Mouse (Mus musculus): ENCODE data around the gene Sumo1. TPM values are rescaled to one million over a fixed set of nuclear protein-coding genes. Genes with fewer than 3 reads are reported as not detected.
A peak's percentile ranks its signal among the peaks of the same experiment; 100 is the strongest.

The Sumo1 gene
- polyA plus RNA-seq, 1 experiment from 2014 or later, result 414 TPM

DNA sequence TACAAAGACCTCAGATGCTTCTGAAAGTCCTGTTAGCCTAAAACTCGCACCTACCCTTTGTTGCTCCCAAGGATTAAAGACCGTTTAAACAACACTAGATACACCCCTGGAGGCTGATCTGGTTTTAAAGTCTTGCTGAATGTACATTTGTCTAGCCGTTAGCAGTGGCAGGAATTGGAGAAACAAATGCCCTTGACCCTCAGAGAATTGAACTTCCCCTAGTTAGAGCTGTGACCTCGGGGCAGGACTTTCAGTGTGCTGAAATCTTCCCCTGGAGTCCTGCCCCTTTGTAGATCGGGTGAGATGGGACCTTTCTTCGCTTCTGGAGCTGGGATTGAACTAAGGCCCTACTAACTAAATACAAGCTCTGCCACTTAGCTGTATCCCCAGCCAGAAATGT is 41.4 kb downstream of the Sumo1 start:
- 45% methylated on average over 6 of the region's 6 CpGs for WGBS
- no peak overlapping the region for H3K27ac ChIP-seq
- DNase-seq (ENCODE audit: low spot score) (no peak), ATAC-seq (replicated peaks; ENCODE audit: low FRiP score, low read depth) (no peak)
- H3K9ac ChIP-seq (ENCODE audit: low read depth, low read length), result no peak overlapping the region
- H3K36me3 ChIP-seq (ENCODE audit: insufficient read depth, low read length), result no peaks in the 10 kb centered on the region
- no peaks in the 10 kb centered on the region for H3K27me3 ChIP-seq (ENCODE audit: insufficient read depth, low read length)
- no peak overlapping the region for H3K4me3 ChIP-seq (replicated peaks; ENCODE audit: low read depth, low read length)
- no peak overlapping the region for H3K4me2 ChIP-seq (ENCODE audit: low read length)
- H3K9me3 ChIP-seq (replicated peaks; ENCODE audit: low read length), result no peaks in the 10 kb centered on the region
- TF ChIP-seq CTCF (IDR thresholded peaks at IDR 0.05; ENCODE audit: low read depth), result no peak
- H3K4me1 ChIP-seq (replicated peaks; ENCODE audit: insufficient read depth, low read length), result no peaks in the 10 kb centered on the region; the same call in 1 of the 2 replicates

DNA sequence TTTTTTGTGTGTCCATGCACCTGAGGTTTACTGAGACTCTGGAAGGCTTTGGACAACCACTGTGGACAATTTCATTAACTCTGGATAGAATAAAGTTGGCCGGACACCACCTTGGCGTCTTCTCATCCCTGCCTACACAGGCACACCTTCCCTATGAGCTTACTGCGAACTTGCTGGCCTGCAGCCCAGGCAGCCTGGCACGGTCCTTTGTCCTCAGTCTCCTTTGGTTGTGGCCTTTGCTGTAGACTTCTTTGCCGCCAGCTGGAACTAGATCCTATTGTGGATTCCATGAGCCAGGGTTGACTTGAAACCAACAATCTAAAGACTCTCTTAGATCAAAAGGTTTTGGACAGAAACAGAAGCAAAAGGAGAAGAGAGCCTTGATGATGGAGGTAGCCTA is 45.2 kb downstream of the Sumo1 start:
- no peaks in the 10 kb centered on the region for H3K27me3 ChIP-seq (ENCODE audit: insufficient read depth, low read length)
- no peak overlapping the region for H3K27ac ChIP-seq
- ATAC-seq (replicated peaks; ENCODE audit: low FRiP score, low read depth) (no peak), DNase-seq (ENCODE audit: low spot score) (no peak)
- H3K4me2 ChIP-seq (ENCODE audit: low read length), result no peak overlapping the region
- no peak overlapping the region for H3K4me3 ChIP-seq (replicated peaks; ENCODE audit: low read depth, low read length)
- 86% methylated on average over 5 of the region's 5 CpGs for WGBS
- no peaks in the 10 kb centered on the region for H3K9me3 ChIP-seq (replicated peaks; ENCODE audit: low read length)
- H3K4me1 ChIP-seq (replicated peaks; ENCODE audit: insufficient read depth, low read length), result no peaks in the 10 kb centered on the region
- H3K9ac ChIP-seq (ENCODE audit: low read depth, low read length), result no peak overlapping the region
- no peak for TF ChIP-seq CTCF (IDR thresholded peaks at IDR 0.05; ENCODE audit: low read depth)
- H3K36me3 ChIP-seq (ENCODE audit: insufficient read depth, low read length), result no peaks in the 10 kb centered on the region

DNA sequence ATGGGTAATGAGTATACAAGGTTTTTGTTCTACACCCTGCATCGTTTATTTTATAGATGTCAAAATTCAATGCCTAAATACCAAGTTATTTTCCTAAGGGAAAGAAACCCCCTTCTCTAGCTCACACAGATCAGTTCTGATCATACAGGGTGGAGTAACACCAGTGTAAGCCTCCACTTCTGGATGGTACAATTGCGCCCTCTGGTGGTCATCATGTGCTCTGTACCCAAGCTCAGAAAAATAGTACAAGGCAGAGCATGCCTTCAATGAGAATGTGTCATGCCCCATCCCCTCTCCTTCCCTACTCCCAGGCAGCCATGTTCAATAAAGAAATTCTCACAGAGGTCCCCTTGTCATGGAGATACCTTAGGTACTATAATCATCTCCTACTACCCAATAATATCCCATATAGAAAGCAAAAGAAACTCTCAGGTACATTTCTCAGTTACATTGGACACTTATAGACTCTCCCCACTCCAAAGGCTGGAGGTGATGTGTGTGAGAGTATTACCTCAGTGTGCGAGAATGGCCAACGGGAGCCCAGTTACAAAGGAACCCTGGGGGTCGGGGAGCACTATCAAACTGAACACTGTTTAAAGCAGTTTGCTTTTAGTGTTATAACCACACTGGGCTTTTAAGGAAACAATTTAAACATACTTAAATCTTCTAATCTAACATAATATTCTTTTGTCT is 47.2 kb downstream of the Sumo1 start:
- Histone ChIP-seq H3K9me3 (replicated peaks; ENCODE audit: low read length) (no peaks in the 10 kb centered on the region), H3K4me1 (replicated peaks; ENCODE audit: insufficient read depth, low read length) (no peaks in the 10 kb centered on the region), H3K27ac (no peak overlapping the region), H3K9ac (ENCODE audit: low read depth, low read length) (no peak overlapping the region), H3K27me3 (ENCODE audit: insufficient read depth, low read length) (no peaks in the 10 kb centered on the region), H3K4me2 (ENCODE audit: low read length) (no peak overlapping the region), H3K36me3 (ENCODE audit: insufficient read depth, low read length) (no peaks in the 10 kb centered on the region), H3K4me3 (replicated peaks; ENCODE audit: low read depth, low read length) (no peak overlapping the region)
- peak; percentile 99 for TF ChIP-seq CTCF (IDR thresholded peaks at IDR 0.05; ENCODE audit: low read depth)
- 30% methylated on average over 5 of the region's 5 CpGs for whole genome bisulfite sequencing
- peak; percentile 93 for DNase-seq (ENCODE audit: low spot score)
- peak; percentile 61; the same call in 1 of the 2 replicates for ATAC-seq (replicated peaks; ENCODE audit: low FRiP score, low read depth)

DNA sequence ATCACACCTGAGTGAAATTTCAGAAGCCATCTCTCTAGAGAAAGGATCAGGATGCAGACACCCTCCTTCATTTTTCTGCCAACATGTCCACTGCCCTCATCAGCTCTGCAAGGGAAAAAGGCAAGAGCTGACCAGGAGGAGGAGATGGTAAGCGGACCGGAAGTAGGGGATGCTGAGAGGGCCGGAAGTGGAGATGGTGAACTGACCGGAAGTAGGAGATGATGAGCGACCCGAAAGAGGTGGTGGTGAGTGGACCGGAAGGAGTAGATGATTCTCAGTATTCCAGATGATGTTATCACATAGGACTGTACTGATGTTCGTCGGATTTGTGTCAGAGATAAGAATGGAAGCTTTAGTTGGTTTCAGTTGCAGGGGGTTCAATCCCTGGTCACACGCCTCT is 51.4 kb downstream of the Sumo1 start:
- no peak overlapping the region for H3K4me2 ChIP-seq (ENCODE audit: low read length)
- no peak overlapping the region for H3K4me3 ChIP-seq (replicated peaks; ENCODE audit: low read depth, low read length)
- DNase-seq (ENCODE audit: low spot score) (no peak), ATAC-seq (replicated peaks; ENCODE audit: low FRiP score, low read depth) (no peak)
- 89% methylated on average over 10 of the region's 10 CpGs for WGBS
- H3K27me3 ChIP-seq (ENCODE audit: insufficient read depth, low read length), result no peaks in the 10 kb centered on the region
- TF ChIP-seq CTCF (IDR thresholded peaks at IDR 0.05; ENCODE audit: low read depth), result no peak
- no peaks in the 10 kb centered on the region for H3K4me1 ChIP-seq (replicated peaks; ENCODE audit: insufficient read depth, low read length)
- no peaks in the 10 kb centered on the region for H3K36me3 ChIP-seq (ENCODE audit: insufficient read depth, low read length)
- H3K27ac ChIP-seq, result no peak overlapping the region
- no peaks in the 10 kb centered on the region for H3K9me3 ChIP-seq (replicated peaks; ENCODE audit: low read length)
- no peak overlapping the region for H3K9ac ChIP-seq (ENCODE audit: low read depth, low read length)

DNA sequence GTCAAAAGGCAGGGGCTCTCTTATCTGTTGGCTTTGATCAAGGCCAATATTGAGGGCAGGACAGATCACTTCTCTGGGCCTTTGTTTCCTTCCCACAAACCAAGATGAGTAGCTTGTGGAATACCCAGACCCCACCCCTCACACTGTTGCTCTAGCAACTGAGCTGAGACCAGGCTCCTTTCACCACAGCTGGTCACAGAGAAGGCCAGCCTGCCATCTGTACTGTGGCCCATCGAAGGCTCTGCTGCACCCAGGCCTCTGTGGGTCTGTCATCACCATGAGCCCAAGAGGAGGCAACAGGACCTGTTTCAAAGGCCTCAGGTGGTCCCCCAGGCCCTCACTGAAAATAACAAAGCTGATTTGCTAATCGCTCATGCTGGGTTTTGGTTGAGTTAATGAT is 55.6 kb downstream of the Sumo1 start:
- ATAC-seq (replicated peaks; ENCODE audit: low FRiP score, low read depth) (no peak), DNase-seq (ENCODE audit: low spot score) (no peak)
- Histone ChIP-seq H3K27me3 (ENCODE audit: insufficient read depth, low read length) (no peaks in the 10 kb centered on the region), H3K4me2 (ENCODE audit: low read length) (no peak overlapping the region), H3K9ac (ENCODE audit: low read depth, low read length) (no peak overlapping the region), H3K27ac (no peak overlapping the region), H3K4me3 (replicated peaks; ENCODE audit: low read depth, low read length) (no peak overlapping the region), H3K4me1 (replicated peaks; ENCODE audit: insufficient read depth, low read length) (no peaks in the 10 kb centered on the region), H3K36me3 (ENCODE audit: insufficient read depth, low read length) (no peaks in the 10 kb centered on the region), H3K9me3 (replicated peaks; ENCODE audit: low read length) (no peaks in the 10 kb centered on the region)
- WGBS, result 90% methylated on average over 2 of the region's 2 CpGs
- no peak for TF ChIP-seq CTCF (IDR thresholded peaks at IDR 0.05; ENCODE audit: low read depth)

DNA sequence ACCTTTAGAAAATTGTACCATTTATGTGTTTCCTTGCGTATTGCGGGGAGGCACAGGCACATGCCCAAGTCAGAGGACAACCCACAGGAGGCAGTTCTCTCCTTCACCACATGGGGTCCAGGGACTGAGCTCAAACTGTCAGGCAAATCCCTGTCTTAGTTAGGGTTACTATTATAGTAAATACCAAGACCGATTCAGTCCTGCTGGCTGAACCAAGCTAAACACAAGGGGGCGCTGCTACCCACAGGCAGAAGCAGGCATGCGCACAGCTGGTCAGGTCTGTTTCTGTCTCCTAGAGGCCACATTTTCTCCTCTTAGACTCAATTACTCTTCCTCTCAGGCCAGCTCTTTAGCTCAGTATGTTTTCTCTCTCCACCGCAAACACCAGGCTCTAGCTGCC is 56.8 kb downstream of the Sumo1 start:
- Histone ChIP-seq H3K9me3 (replicated peaks; ENCODE audit: low read length) (no peaks in the 10 kb centered on the region), H3K27ac (no peak overlapping the region), H3K36me3 (ENCODE audit: insufficient read depth, low read length) (no peaks in the 10 kb centered on the region), H3K4me1 (replicated peaks; ENCODE audit: insufficient read depth, low read length) (0 out of 2 replicates have a peak, but pooled peaks cover 3% of the 10 kb centered on the region), H3K4me2 (ENCODE audit: low read length) (no peak overlapping the region), H3K9ac (ENCODE audit: low read depth, low read length) (no peak overlapping the region), H3K4me3 (replicated peaks; ENCODE audit: low read depth, low read length) (no peak overlapping the region), H3K27me3 (ENCODE audit: insufficient read depth, low read length) (no peaks in the 10 kb centered on the region)
- no peak; the same call in 1 of the 2 replicates for ATAC-seq (replicated peaks; ENCODE audit: low FRiP score, low read depth)
- TF ChIP-seq CTCF (IDR thresholded peaks at IDR 0.05; ENCODE audit: low read depth), result peak; percentile 81
- DNase-seq (ENCODE audit: low spot score), result peak; percentile 82
- WGBS, result 57% methylated on average over 6 of the region's 6 CpGs
